Mouse (Mus musculus) intestine, embryonic 16.5 days (tissue): ENCODE measurements around the gene Kpnb1. TPM values are rescaled to one million over a fixed set of nuclear protein-coding genes. Genes with fewer than 3 reads are reported as not detected.
A peak's percentile ranks its signal among the peaks of the same experiment; 100 is the strongest.

ENCODE experiments used
- ATAC-seq: fragments of 200-750 bp; cut with Nextera tagmentation; 2 replicates; pipeline ENCODE4 v1.8.0; 2017; ENCODE audit warnings: moderate TSS enrichment, moderate library complexity
- H3K27ac ChIP-seq: fragments of 300-500 bp; sonication (generic); 2 replicates; pipeline ENCODE4 v1.5.1; 2014; ENCODE audit warnings: mild to moderate bottlenecking, low read length
- H3K27me3 ChIP-seq: fragments of 300-500 bp; sonication (generic); replicated peaks from 2 replicates; pipeline ENCODE4 v1.6.1; 2014; ENCODE audit warnings: low read length, control low read depth, mixed read lengths; ENCODE audit not compliant: control insufficient read depth, insufficient read depth
- H3K36me3 ChIP-seq: fragments of 300-500 bp; sonication (generic); 2 replicates; pipeline ENCODE4 v1.6.1; 2014; ENCODE audit warnings: low read length, control low read depth; ENCODE audit not compliant: control insufficient read depth, insufficient read depth
- H3K4me1 ChIP-seq: fragments of 300-500 bp; sonication (generic); 2 replicates; pipeline ENCODE4 v1.6.1; 2014; ENCODE audit warnings: low read length, control low read depth, mixed read lengths; ENCODE audit not compliant: control insufficient read depth, insufficient read depth
- H3K4me2 ChIP-seq: fragments of 300-500 bp; sonication (generic); 2 replicates; pipeline ENCODE4 v1.6.1; 2014; ENCODE audit warnings: low read depth, low read length, control low read depth
- H3K4me3 ChIP-seq: fragments of 300-500 bp; sonication (generic); 2 replicates; pipeline ENCODE4 v1.5.1; 2014; ENCODE audit warnings: mild to moderate bottlenecking, low read length
- H3K9ac ChIP-seq: fragments of 300-500 bp; sonication (generic); 2 replicates; pipeline ENCODE4 v1.6.1; 2014; ENCODE audit warnings: low read depth, low read length
- H3K9me3 ChIP-seq: fragments of 300-500 bp; sonication (generic); 2 replicates; pipeline ENCODE4 v1.6.1; 2016; ENCODE audit warnings: low read length, control low read depth; ENCODE audit not compliant: control insufficient read depth
- WGBS: fragments of 180-500 bp; shearing (Covaris S2); extraction: QIAGEN DNeasy Blood & Tissue Kit; methylation state at CpG from one replicate; pipeline ENCODE4 v1.1.7; 2014; 5-methylcytosine and 5-hydroxymethylcytosine counted together
- polyA plus RNA-seq: library from polyadenylated mRNA; unstranded; fragments of >200 nt; fragmentation: Nextera tagmentation; extraction: Ambion mirVana; gene quantifications from 2 replicates; pipeline ENCODE4 v1.2.1, GENCODE M21; 2015

Kpnb1 gene
- polyA plus RNA-seq: 31.9 and 36.3 TPM in 2 replicates

- Histone ChIP-seq H3K9ac (peak within 1 kb of the TSS; percentile 95), H3K4me1 (peaks cover 22% of the 10 kb centered on the region), H3K9me3 (no peaks in the 10 kb centered on the region), H3K4me3 (peak within 1 kb of the TSS; percentile 79), H3K27me3 (no peaks in the 10 kb centered on the region), H3K36me3 (peaks cover 2% of the 10 kb centered on the region; the same call in 1 of the 2 replicates), H3K27ac (peak within 1 kb of the TSS; percentile 98), H3K4me2 (peak within 1 kb of the TSS; percentile 72)
- peak; percentile 96 for ATAC-seq
- WGBS: under 1% methylated on average over 99 of the region's 101 CpGs
Observed at GRCm38 (mm10) chr11:97187764-97188642, at the start of gene Kpnb1. Gene Kpnb1, minus strand, starts transcription at chr11:97187881.

- peaks cover 7% of the 10 kb centered on the region; the same call in 1 of the 2 replicates for H3K36me3 ChIP-seq
- ATAC-seq: no peak
- no peak overlapping the region for H3K27ac ChIP-seq
- H3K27me3 ChIP-seq: no peaks in the 10 kb centered on the region
- no peak overlapping the region for H3K4me3 ChIP-seq
- no peak overlapping the region for H3K9ac ChIP-seq
- H3K9me3 ChIP-seq: no peaks in the 10 kb centered on the region
- H3K4me2 ChIP-seq: no peak overlapping the region
- WGBS: 96% methylated on average over 5 of the region's 5 CpGs
- H3K4me1 ChIP-seq: no peaks in the 10 kb centered on the region
Observed at GRCm38 (mm10) chr11:97232436-97232835, 44.8 kb upstream of the Kpnb1 start.

- 89% methylated on average over 2 of the region's 2 CpGs for WGBS
- H3K4me3 ChIP-seq: no peak overlapping the region
- ATAC-seq: no peak
- H3K27me3 ChIP-seq: no peaks in the 10 kb centered on the region
- H3K9me3 ChIP-seq: no peaks in the 10 kb centered on the region
- H3K36me3 ChIP-seq: peaks cover 10% of the 10 kb centered on the region; the same call in 1 of the 2 replicates
- no peak overlapping the region for H3K27ac ChIP-seq
- no peak overlapping the region for H3K4me2 ChIP-seq
- H3K9ac ChIP-seq: no peak overlapping the region
- no peaks in the 10 kb centered on the region for H3K4me1 ChIP-seq
Observed at GRCm38 (mm10) chr11:97229396-97229795, 41.7 kb upstream of the Kpnb1 start.

DNA sequence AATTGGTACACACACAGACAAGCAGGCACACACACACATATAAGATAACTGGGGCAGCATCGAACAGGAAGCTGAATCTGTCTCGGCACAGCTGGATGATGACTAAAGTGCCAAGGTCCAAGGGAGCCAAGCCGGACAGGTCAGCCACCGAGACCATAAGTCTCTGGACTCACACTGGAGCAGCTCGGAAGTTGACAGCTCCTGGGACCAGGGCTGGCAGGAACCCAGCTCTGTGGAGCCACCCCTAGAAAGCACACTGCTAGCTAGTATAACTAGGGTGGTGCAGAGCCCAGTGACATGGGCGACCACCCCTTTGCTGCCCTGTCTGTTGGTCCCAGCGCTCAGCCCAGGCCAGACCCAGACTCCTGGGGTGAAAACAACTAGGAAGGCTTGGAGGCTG, 41.3 kb upstream of the Kpnb1 start:
- peaks cover 10% of the 10 kb centered on the region; the same call in 1 of the 2 replicates for H3K36me3 ChIP-seq
- no peaks in the 10 kb centered on the region for H3K4me1 ChIP-seq
- H3K27me3 ChIP-seq: no peaks in the 10 kb centered on the region
- H3K9me3 ChIP-seq: no peaks in the 10 kb centered on the region
- H3K4me3 ChIP-seq: no peak overlapping the region
- no peak overlapping the region for H3K9ac ChIP-seq
- no peak for ATAC-seq
- H3K4me2 ChIP-seq: no peak overlapping the region
- H3K27ac ChIP-seq: no peak overlapping the region
- WGBS: 88% methylated on average over 7 of the region's 7 CpGs

DNA sequence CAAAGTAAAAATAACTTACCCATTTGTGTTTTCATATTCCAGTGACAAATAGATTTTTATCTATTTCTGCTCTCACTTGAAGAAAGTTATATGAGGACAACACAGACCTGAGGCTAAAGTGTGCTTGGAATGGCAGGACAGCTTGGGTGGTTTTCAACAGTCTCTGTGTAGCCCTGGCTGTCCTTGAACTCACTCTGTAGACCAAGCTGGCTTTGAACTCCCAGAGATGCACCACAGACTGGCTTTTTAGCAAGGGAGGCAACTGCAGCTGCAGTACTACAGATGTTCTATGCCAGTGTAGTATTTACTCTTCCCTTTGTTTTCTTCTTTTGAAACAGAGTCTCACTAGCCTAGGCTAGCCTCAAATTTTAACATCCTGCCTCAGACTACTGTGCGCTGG, 38.5 kb upstream of the Kpnb1 start:
- ATAC-seq: no peak
- Histone ChIP-seq H3K36me3 (peaks cover 10% of the 10 kb centered on the region; the same call in 1 of the 2 replicates), H3K4me1 (no peaks in the 10 kb centered on the region), H3K4me3 (no peak overlapping the region), H3K9ac (no peak overlapping the region), H3K27me3 (no peaks in the 10 kb centered on the region), H3K4me2 (no peak overlapping the region), H3K27ac (no peak overlapping the region), H3K9me3 (no peaks in the 10 kb centered on the region)
- WGBS: 97% methylated on average over 1 of the region's 1 CpGs

DNA sequence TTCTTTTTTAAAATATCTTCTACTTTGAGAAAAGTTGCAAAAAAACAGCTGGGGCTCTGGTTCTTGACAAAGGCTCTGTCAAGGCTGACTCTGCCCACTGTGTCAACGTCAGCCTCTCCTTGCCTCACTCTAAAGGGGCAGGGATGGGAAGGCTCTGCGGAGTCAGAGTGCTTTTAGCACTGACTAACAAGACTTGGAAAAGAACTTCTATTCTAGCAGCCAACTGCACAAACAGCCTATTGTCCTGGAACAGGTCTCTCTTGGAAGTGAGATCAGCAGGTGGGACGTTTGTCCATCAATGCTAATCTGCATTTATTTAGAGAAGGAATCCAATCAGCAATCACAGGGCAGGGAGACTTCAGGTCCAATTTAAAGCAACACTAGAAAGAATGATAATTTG, 35.8 kb upstream of the Kpnb1 start:
- Histone ChIP-seq H3K4me1 (no peaks in the 10 kb centered on the region), H3K36me3 (peaks cover 4% of the 10 kb centered on the region; the same call in 1 of the 2 replicates), H3K9ac (no peak overlapping the region), H3K27me3 (no peaks in the 10 kb centered on the region), H3K9me3 (no peaks in the 10 kb centered on the region), H3K27ac (no peak overlapping the region), H3K4me3 (no peak overlapping the region), H3K4me2 (no peak overlapping the region)
- ATAC-seq: no peak
- WGBS: 57% methylated on average over 3 of the region's 3 CpGs

DNA sequence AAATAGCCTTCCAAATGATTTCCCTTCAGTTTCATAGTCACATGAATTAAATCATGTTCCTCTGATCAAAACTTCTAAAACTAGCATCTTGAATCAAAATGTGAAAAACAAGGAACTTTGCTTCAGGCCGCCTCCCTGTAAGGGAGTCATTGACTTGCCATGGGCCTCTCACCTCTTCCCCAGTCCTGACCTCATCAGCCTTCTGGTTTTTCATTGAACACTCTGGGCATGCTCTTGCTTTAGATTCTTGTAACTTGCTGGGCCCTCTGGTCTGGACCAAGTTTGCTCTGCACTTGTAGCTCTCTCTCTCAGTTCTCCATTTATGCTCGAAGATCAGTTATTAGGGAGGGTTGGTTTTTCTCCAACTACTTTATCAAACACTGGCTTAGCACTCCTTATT, 33.9 kb upstream of the Kpnb1 start:
- H3K4me1 ChIP-seq: no peaks in the 10 kb centered on the region
- ATAC-seq: no peak
- H3K9me3 ChIP-seq: no peaks in the 10 kb centered on the region
- no peak overlapping the region for H3K4me3 ChIP-seq
- H3K27ac ChIP-seq: no peak overlapping the region
- WGBS: 97% methylated on average over 2 of the region's 2 CpGs
- H3K4me2 ChIP-seq: no peak overlapping the region
- H3K27me3 ChIP-seq: no peaks in the 10 kb centered on the region
- H3K36me3 ChIP-seq: peaks cover 17% of the 10 kb centered on the region
- no peak overlapping the region for H3K9ac ChIP-seq

DNA sequence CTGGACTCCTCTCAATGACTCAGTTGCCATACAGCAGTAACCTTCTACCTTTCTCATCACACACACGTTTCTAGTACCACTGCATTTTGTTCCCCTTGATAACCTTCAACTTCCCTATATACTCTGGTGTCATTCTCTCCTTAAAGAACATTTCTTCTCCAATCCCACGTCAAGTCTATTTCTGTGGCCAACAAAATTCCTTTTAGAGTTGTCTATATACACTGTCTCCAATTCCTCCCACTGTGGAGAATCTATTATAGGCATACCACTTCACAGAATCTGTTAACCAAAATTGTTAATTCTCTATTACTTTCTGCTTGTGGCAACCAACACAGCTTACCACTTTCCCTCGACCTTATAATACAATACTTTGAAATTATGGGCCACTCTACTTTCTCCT, 32.5 kb upstream of the Kpnb1 start:
- Histone ChIP-seq H3K36me3 (peaks cover 21% of the 10 kb centered on the region), H3K27me3 (no peaks in the 10 kb centered on the region), H3K4me2 (no peak overlapping the region), H3K4me1 (no peaks in the 10 kb centered on the region), H3K9me3 (no peaks in the 10 kb centered on the region), H3K9ac (no peak overlapping the region), H3K27ac (no peak overlapping the region), H3K4me3 (no peak overlapping the region)
- no peak for ATAC-seq
- 82% methylated on average over 3 of the region's 3 CpGs for WGBS

- no peak for ATAC-seq
- H3K27me3 ChIP-seq: no peaks in the 10 kb centered on the region
- H3K9me3 ChIP-seq: no peaks in the 10 kb centered on the region
- no peak overlapping the region for H3K4me3 ChIP-seq
- H3K36me3 ChIP-seq: peaks cover 25% of the 10 kb centered on the region
- H3K4me1 ChIP-seq: peaks cover 18% of the 10 kb centered on the region
- WGBS: 93% methylated on average over 5 of the region's 5 CpGs
- no peak overlapping the region for H3K9ac ChIP-seq
- H3K27ac ChIP-seq: no peak overlapping the region
- H3K4me2 ChIP-seq: no peak overlapping the region
Observed at GRCm38 (mm10) chr11:97214411-97214810, 26.7 kb upstream of the Kpnb1 start.
